Mouse (Mus musculus) granulocyte monocyte progenitor cell, adult 5-6 weeks (primary cell): ENCODE measurements around the gene Hoxc6. TPM values are rescaled to one million over a fixed set of nuclear protein-coding genes. Genes with fewer than 3 reads are reported as not detected.

Experiments
- ATAC-seq: replicated peaks from 2 replicates; pipeline ENCODE4 v1.8.0; 2016; ENCODE audit warnings: mild to moderate bottlenecking, moderate TSS enrichment, inconsistent platforms; ENCODE audit not compliant: poor library complexity, severe bottlenecking
- total RNA-seq, 2 experiments: library from RNA; stranded (forward) in 1 of 2; stranded (reverse) in 1 of 2; fragments of 200-712, 200-1000 nt in 1 of 2; fragments of >200 nt in 1 of 2; fragmentation: Nextera tagmentation in 1 of 2; gene quantifications; 2 replicates each; pipeline ENCODE4 v1.2.3; 2014 to 2017

The Hoxc6 gene
- total RNA-seq, 2 experiments from 2014 or later, result not detected

GRCm38 (mm10) chr15:102987124-102987833, 10.8 kb upstream of the Hoxc6 start:
- peak; percentile 87 for ATAC-seq

- ATAC-seq, result no peak
These were observed 10.0 kb upstream of the Hoxc6 start for GRCm38 (mm10) chr15:102988078-102988477.

- ATAC-seq, result no peak
These were observed 7.3 kb upstream of the Hoxc6 start, which contains the start of gene Hoxc8 for GRCm38 (mm10) chr15:102990461-102991397. Gene Hoxc8, plus strand, starts transcription at chr15:102990607.

- ATAC-seq, result no peak
These were observed 6.3 kb upstream of the Hoxc6 start for GRCm38 (mm10) chr15:102991782-102992181.

- no peak for ATAC-seq
These were observed 5.9 kb upstream of the Hoxc6 start for GRCm38 (mm10) chr15:102992206-102992605.

- no peak for ATAC-seq
These were observed 5.2 kb upstream of the Hoxc6 start for GRCm38 (mm10) chr15:102992863-102993262.

- no peak for ATAC-seq
These were observed 1.5 kb upstream of the Hoxc6 start for GRCm38 (mm10) chr15:102996548-102996947.

GRCm38 (mm10) chr15:102997431-102997830, 626 bp upstream of the Hoxc6 start:
- ATAC-seq, result no peak

- ATAC-seq, result peak; percentile 6; the same call in 1 of the 2 replicates
These were observed 638 bp downstream of the Hoxc6 start for GRCm38 (mm10) chr15:102998608-102999182.

- ATAC-seq, result peak; percentile 56
These were observed 1.2 kb downstream of the Hoxc6 start for GRCm38 (mm10) chr15:102999183-102999831.

GRCm38 (mm10) chr15:102999955-103000354, 1.9 kb downstream of the Hoxc6 start:
- no peak for ATAC-seq

GRCm38 (mm10) chr15:103000501-103000901, 2.4 kb downstream of the Hoxc6 start:
- ATAC-seq, result no peak

- ATAC-seq, result no peak
These were observed 3.3 kb downstream of the Hoxc6 start for GRCm38 (mm10) chr15:103001370-103001769.

- ATAC-seq, result no peak
These were observed 4.1 kb downstream of the Hoxc6 start for GRCm38 (mm10) chr15:103002156-103002555.

- ATAC-seq, result no peak; the same call in 1 of the 2 replicates
These were observed 4.9 kb downstream of the Hoxc6 start for GRCm38 (mm10) chr15:103002821-103003448.

- no peak for ATAC-seq
These were observed 7.3 kb downstream of the Hoxc6 start for GRCm38 (mm10) chr15:103005308-103005707.

- ATAC-seq, result no peak
These were observed 7.7 kb downstream of the Hoxc6 start for GRCm38 (mm10) chr15:103005797-103006196.

GRCm38 (mm10) chr15:103006326-103006725, 8.3 kb downstream of the Hoxc6 start:
- no peak for ATAC-seq

GRCm38 (mm10) chr15:103009265-103010111, 11.4 kb downstream of the Hoxc6 start:
- ATAC-seq, result no peak
